Mouse (Mus musculus): ENCODE data around the gene Rbm20.

- TF ChIP-seq CTCF (IDR thresholded peaks at IDR 0.05): no peak
- TF ChIP-seq POLR2A (IDR thresholded peaks at IDR 0.05; ENCODE audit: insufficient read depth, low read depth, low read length): no peak
Observed at GRCm38 (mm10) chr19:53674131-53674925, 2.8 kb upstream of the Rbm20 start.

Measured in heart, adult 2 months (tissue).